Mouse (Mus musculus) intestine, postnatal 0 days (tissue): Measurements from ENCODE around the gene Plxdc1. TPM values are rescaled to one million over a fixed set of nuclear protein-coding genes. Genes with fewer than 3 reads are reported as not detected.
"Not testable (repeated sequence)": the region's sequence is repeated elsewhere in the genome, so short reads cannot be mapped to it uniquely, and the experiment has no call there.

Source experiments
- ATAC-seq: fragments of 200-750 bp; cut with Nextera tagmentation; 2 replicates; pipeline ENCODE4 v1.8.0; 2017; ENCODE audit warnings: mild to moderate bottlenecking, moderate TSS enrichment, moderate library complexity
- H3K27ac ChIP-seq: fragments of 300-500 bp; sonication (generic); 2 replicates; pipeline ENCODE4 v1.5.1; 2014; ENCODE audit warnings: mild to moderate bottlenecking, low read depth, low read length, moderate library complexity
- H3K27me3 ChIP-seq: fragments of 300-500 bp; sonication (generic); replicated peaks from 2 replicates; pipeline ENCODE4 v1.6.1; 2014; ENCODE audit warnings: low read length, mixed read lengths; ENCODE audit not compliant: control insufficient read depth, insufficient read depth
- H3K36me3 ChIP-seq: fragments of 300-500 bp; sonication (generic); 2 replicates; pipeline ENCODE4 v1.6.1; 2014; ENCODE audit warnings: mild to moderate bottlenecking, moderate library complexity; ENCODE audit not compliant: control insufficient read depth, insufficient read depth
- H3K4me1 ChIP-seq: fragments of 300-500 bp; sonication (generic); replicated peaks from 2 replicates; pipeline ENCODE4 v1.6.1; 2014; ENCODE audit warnings: antibody characterized with exemption, low read length, mixed read lengths; ENCODE audit not compliant: control insufficient read depth, insufficient read depth
- H3K4me2 ChIP-seq: fragments of 300-500 bp; sonication (generic); replicated peaks from 2 replicates; pipeline ENCODE4 v1.6.1; 2014; ENCODE audit warnings: low read depth, mild to moderate bottlenecking, moderate library complexity
- H3K4me3 ChIP-seq: fragments of 300-500 bp; sonication (generic); 2 replicates; pipeline ENCODE4 v1.5.1; 2014; ENCODE audit warnings: low read depth, low read length
- H3K9ac ChIP-seq: fragments of 300-500 bp; sonication (generic); 2 replicates; pipeline ENCODE4 v1.6.1; 2014; ENCODE audit warnings: mild to moderate bottlenecking, low read depth, low read length
- H3K9me3 ChIP-seq: fragments of 300-500 bp; sonication (generic); 2 replicates; pipeline ENCODE4 v1.6.1; 2016; ENCODE audit warnings: mixed run types; ENCODE audit not compliant: control insufficient read depth
- CTCF ChIP-seq: sonication (generic); IDR thresholded peaks from 2 replicates; pipeline ENCODE4 v1.5.1; 2016; ENCODE audit warnings: low read depth, mild to moderate bottlenecking, control low read depth, antibody characterized with exemption, moderate library complexity
- WGBS: fragments of 180-500 bp; shearing (Covaris S2); extraction: QIAGEN DNeasy Blood & Tissue Kit; methylation state at CpG from one replicate; pipeline ENCODE4 v1.1.7; 2014; 5-methylcytosine and 5-hydroxymethylcytosine counted together
- polyA plus RNA-seq: library from polyadenylated mRNA; unstranded; fragments of >200 nt; fragmentation: Nextera tagmentation; extraction: Ambion mirVana; gene quantifications from 2 replicates; pipeline ENCODE4 v1.2.1, GENCODE M21; 2015

The Plxdc1 gene
- polyA plus RNA-seq, 1 experiment from 2014 or later: 0.30 TPM

- Histone ChIP-seq H3K9me3 (no peaks in the 10 kb centered on the region), H3K9ac (no peak overlapping the region), H3K36me3 (no peaks in the 10 kb centered on the region), H3K4me1 (no peaks in the 10 kb centered on the region), H3K4me3 (no peak overlapping the region), H3K27me3 (no peaks in the 10 kb centered on the region), H3K27ac (no peak overlapping the region), H3K4me2 (no peak overlapping the region)
- no peak for TF ChIP-seq CTCF
- no peak for ATAC-seq
- 48% methylated on average over 20 of the region's 20 CpGs for WGBS
Observed at GRCm38 (mm10) chr11:97949703-97950475, 36.4 kb downstream of the Plxdc1 start.

GRCm38 (mm10) chr11:97947426-97947825 lies 38.8 kb downstream of the Plxdc1 start:
- H3K4me3 ChIP-seq: no peak overlapping the region
- H3K4me2 ChIP-seq: no peak overlapping the region
- H3K27ac ChIP-seq: no peak overlapping the region
- H3K9ac ChIP-seq: no peak overlapping the region
- peak; percentile 76 for TF ChIP-seq CTCF
- no peaks in the 10 kb centered on the region for H3K9me3 ChIP-seq
- 17% methylated on average over 7 of the region's 7 CpGs for WGBS
- H3K27me3 ChIP-seq: no peaks in the 10 kb centered on the region
- no peaks in the 10 kb centered on the region for H3K36me3 ChIP-seq
- H3K4me1 ChIP-seq: no peaks in the 10 kb centered on the region
- ATAC-seq: no peak

- not testable (repeated sequence) for H3K4me2 ChIP-seq, H3K4me1 ChIP-seq, H3K27ac ChIP-seq, H3K9ac ChIP-seq, H3K4me3 ChIP-seq, H3K9me3 ChIP-seq, ATAC-seq, H3K36me3 ChIP-seq, H3K27me3 ChIP-seq
- WGBS: 91% methylated on average over 7 of the region's 7 CpGs
Observed at GRCm38 (mm10) chr11:97945738-97946289, 40.4 kb downstream of the Plxdc1 start.

- Histone ChIP-seq H3K27me3 (no peaks in the 10 kb centered on the region), H3K4me1 (no peaks in the 10 kb centered on the region), H3K9ac (no peak overlapping the region), H3K36me3 (no peaks in the 10 kb centered on the region), H3K4me3 (no peak overlapping the region), H3K9me3 (no peaks in the 10 kb centered on the region), H3K27ac (no peak overlapping the region), H3K4me2 (no peak overlapping the region)
- ATAC-seq: no peak
- WGBS: 87% methylated on average over 10 of the region's 10 CpGs
- no peak for TF ChIP-seq CTCF
Observed at GRCm38 (mm10) chr11:97945031-97945430, 41.2 kb downstream of the Plxdc1 start.

- H3K27me3 ChIP-seq: no peaks in the 10 kb centered on the region
- H3K9me3 ChIP-seq: no peaks in the 10 kb centered on the region
- no peak for TF ChIP-seq CTCF
- no peak overlapping the region for H3K9ac ChIP-seq
- no peaks in the 10 kb centered on the region for H3K36me3 ChIP-seq
- ATAC-seq: no peak
- WGBS: 77% methylated on average over 5 of the region's 5 CpGs
- no peaks in the 10 kb centered on the region for H3K4me1 ChIP-seq
- H3K4me3 ChIP-seq: no peak overlapping the region
- no peak overlapping the region for H3K4me2 ChIP-seq
- H3K27ac ChIP-seq: no peak overlapping the region
Observed at GRCm38 (mm10) chr11:97943256-97943655, 43.0 kb downstream of the Plxdc1 start.

- Histone ChIP-seq H3K27ac (no peak overlapping the region), H3K4me2 (no peak overlapping the region), H3K9me3 (no peaks in the 10 kb centered on the region), H3K4me1 (no peaks in the 10 kb centered on the region), H3K4me3 (no peak overlapping the region), H3K36me3 (no peaks in the 10 kb centered on the region), H3K9ac (no peak overlapping the region), H3K27me3 (no peaks in the 10 kb centered on the region)
- TF ChIP-seq CTCF: no peak
- WGBS: 72% methylated on average over 15 of the region's 15 CpGs
- no peak for ATAC-seq
Observed at GRCm38 (mm10) chr11:97942420-97943111, 43.7 kb downstream of the Plxdc1 start.
